Mouse (Mus musculus): ENCODE data around the gene Rap1gap. TPM values are rescaled to one million over a fixed set of nuclear protein-coding genes. Genes with fewer than 3 reads are reported as not detected.

The Rap1gap gene
- total RNA-seq (2021), result 10 to 100 TPM; 11.4 to 17.6 TPM

DNA sequence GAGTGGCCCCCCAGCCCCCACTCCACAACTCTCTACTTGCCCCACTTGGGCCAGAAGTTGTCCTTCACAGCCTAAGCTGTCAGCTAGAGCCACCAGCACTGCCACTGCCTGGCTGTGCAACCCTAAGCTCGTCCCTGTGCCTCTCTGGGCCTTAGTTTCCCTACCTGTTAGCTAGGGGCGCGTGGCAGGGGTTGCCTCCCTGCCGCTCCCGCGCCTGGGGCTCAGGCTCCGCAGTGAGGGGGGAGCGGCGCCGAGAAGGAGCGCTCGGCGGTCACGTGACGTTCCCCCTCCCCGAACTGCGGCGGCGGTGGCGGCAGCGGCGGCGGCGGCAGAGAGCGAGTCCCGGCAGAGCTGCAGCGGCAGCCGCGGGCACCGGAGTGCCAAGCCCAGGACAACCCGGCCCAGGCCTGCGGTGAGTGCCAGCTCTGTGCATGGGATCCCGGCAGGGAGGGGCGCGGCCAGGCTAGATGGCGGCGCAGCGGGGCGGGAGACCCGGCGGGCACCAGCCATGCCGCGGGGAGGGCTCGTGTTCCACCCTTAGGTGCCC lies at the start of gene Rap1gap:
Gene Rap1gap, plus strand, starts transcription at position 294 of the 547 bp plus-strand sequence.
- peak in 1 of 2 experiments; percentile 26 for DNase-seq
- intact Hi-C loops (cut with DNase I), result no loop called here

DNA sequence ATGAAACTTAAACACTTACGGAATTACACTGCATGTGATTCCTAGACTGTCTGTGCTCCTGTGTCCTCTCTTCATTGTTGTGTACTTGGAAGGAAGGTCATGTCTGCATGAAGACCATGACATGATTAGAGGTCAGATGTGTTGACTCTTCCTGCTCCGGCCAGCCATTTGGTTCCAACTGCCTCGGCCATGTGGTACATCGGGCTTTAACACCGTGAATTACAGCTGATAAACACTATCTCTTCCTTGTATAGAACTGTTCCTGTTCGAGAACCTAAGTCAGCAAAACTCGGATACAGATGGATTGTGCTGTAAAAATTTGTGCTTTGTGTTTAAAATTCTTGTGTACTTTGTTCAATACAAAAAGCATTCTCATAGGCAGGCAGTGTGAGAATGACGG lies 41.7 kb upstream of the Rap1gap start:
- DNase-seq, result no peak
- intact Hi-C loops (cut with DNase I), result no loop called here

DNA sequence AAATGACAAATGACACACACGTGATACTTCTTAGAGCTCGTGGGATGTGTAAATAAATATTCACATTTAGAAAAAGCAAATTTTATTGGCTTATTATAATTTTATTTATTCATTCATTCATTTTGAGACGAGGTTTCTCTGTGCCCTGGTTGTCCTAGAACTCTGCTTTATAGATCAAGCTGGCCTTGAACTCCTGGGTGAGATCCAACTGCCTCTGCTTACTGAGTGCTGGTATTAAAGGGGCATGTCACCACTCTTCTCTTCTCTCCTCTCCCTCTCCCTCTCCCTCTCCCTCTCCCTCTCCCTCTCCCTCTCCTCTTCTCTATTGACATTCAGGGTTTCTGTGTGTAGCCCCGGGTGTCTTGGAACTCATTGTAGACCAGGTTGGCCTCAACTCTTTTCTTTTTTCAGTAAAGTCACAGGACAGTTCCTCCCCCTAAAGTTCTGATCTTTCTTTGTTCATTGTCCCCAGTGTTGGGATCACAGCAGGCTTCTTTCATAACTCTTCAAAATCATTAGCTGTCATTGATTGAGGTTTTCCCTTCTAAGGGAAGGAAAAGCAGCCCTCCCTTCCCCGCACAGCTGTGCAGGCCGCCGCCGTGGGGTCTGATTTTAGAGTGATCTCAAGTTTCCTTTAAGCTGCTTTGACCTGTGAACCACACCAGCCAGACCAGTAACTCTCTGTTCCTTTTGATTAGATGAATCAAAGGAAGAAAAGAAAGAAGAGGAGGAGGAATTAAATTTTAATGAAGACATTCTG lies 36.9 kb upstream of the Rap1gap start:
- no peak for DNase-seq
- intact Hi-C loops (cut with DNase I), result no loop called here

DNA sequence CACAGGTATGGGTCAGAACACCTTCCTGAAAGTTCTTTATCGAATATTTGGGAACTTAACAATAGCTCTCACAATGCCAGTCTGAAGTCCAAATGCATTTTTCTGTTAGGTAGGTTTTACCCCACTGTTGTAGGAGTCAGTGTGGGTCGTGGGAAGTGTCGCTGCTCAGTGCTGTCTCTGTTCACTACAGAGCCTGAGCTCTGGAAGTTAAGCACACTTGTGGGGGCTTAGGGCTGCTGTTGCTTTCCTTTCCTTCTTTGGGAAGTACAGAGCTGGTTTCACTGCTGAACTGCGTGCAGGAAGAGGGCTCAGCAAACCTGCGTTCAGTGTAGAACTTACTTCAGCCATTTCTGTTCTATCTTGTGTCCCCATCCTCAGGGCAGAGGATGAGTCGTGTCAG lies 36.1 kb upstream of the Rap1gap start:
- DNase-seq, result no peak
- intact Hi-C loops (cut with DNase I), result no loop called here

DNA sequence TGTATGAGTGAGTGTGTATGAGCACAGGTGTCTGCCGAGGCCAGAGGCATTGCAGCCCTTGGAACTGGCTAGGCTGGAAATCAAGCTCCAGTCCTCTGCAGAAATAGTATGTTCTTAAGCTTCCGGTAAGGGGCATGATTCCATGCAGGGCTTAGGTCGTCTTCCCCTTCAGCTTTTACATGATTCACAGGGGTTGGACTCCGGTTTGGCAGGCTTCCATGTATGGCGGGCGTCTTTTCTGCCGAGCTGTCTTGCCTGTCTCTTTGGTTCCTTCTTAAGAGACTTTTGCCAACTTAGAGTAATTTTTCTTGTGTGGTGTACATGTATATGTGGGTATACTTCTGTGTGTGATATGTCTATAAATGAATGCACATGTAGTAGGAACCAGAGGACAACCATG lies 35.2 kb upstream of the Rap1gap start:
- peak in 1 of 2 experiments; percentile 11 for DNase-seq
- intact Hi-C loops (cut with DNase I), result no loop called here

DNA sequence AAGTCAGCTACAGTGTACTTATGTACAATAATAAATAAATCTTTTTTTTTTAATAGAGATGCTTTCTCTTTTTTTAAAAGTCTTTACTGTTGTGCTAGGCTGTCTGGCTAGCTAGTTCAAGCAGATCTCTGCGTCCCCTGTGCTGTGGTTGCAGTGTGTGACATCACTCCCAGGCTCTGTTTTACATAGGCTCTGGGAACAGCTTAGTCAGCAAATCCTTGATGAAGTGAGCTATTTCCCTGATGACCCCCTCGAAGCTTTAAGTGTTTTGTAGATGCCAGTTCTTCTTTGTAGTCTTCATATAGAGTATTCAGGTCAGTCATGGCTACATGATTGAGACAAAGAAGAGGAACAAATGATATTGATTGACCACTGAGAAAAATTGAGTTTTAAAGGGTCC lies 34.4 kb upstream of the Rap1gap start:
- no peak for DNase-seq

DNA sequence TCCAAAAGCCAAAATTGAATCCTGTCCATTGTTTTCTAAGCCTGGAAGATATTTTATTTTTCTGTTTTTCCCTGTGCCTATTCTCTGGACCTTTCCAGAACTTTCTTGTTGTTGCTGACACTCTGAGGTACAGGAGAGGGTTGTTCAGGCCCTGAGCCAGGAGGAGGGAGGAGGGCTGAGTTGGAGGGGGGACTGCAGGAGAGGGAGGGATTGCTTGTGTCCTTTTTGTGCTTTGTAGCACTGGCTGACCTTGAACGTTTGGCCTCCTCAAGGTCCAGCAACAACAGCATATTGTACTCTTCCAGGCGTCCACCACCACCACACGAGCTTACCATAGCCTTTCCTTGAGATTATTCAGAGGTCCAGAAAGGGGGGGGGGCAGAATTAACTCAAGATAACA lies 32.9 kb upstream of the Rap1gap start:
- DNase-seq, result no peak

More for the DNA sequence above, 34.4 kb upstream of the Rap1gap start:
- intact Hi-C loops (cut with DNase I), result no loop called here

DNA sequence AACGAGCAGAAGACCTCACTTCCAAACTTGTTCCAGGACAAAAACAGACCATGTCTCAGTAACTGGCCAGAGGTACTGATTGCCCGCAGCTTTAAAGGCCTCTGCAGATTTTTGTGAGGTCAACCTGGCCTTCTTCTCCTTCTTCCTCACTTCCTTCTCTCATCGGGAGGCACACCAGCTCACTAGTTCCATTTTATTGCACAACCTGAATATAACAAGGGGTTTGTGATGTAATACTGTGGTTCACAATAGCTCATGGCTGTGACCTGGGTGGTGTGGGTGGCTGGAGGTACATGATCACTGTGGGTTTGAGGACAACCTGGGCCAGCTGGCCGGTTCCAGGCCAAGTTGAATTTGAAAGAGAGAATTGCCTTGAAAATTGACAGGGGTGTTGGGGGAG lies 31.1 kb upstream of the Rap1gap start:
- intact Hi-C loops (cut with DNase I), result no loop called here
- DNase-seq, result no peak

More for the DNA sequence above, 32.9 kb upstream of the Rap1gap start:
- intact Hi-C loops (cut with DNase I), result no loop called here

DNA sequence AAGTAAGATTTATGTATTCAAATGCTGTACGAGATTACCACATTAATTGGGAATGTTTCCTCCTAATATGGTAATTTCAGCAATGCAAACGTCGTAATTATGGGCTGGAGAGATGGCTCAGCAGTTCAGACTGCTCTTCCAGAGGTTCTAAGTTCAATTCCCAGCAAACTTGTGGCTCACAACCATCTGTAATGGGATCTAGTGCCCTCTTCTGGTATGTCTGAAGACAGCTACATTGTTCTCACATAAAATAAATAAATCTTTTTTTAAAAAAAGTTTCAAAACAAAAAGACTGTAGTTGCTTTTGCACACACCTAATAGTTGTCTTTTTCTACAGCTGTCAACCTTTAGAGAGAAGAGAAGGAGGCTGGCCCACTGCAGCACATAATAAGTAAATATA lies 27.9 kb upstream of the Rap1gap start:
- no peak for DNase-seq
- intact Hi-C loops (cut with DNase I), result no loop called here

DNA sequence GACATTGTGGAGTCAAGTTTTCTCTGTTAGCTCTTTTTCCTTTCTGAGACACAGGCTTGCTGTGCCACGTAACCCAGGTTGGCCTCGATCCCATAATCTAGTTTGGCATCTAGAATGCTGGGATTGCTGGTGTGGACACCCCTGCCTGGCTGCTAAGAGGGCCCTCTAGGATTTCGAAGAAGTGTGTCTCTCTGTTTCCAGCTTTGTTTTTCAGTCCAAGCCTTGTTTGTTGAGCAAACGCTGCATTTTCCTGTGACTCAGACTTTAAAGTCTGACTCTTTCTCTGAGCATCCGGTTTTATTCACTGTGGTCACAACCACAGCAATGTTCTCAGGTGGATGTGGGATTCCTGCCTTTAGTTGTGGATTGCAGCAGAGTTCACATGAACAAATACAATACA lies 23.0 kb upstream of the Rap1gap start:
- DNase-seq, result no peak
- intact Hi-C loops (cut with DNase I), result no loop called here

DNA sequence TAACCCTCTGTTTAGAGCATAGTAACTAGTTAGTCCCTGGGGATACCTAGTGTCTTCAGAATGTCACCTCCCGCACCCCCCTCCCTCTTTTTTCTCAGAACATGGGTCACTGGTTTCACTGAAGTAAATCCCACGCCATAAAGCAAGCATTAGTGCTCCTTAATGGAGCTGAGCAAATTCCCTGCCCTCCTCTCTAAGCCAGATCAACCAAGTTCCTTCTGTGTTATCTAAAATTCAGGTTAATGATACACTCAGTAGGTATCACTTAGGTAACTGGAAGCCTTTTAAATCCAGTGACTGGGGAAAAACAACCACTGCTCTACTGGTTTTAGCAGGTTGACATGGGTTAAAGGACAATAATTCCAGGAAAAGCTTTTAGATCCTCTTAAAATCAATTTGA lies 22.4 kb upstream of the Rap1gap start:
- intact Hi-C loops (cut with DNase I), result no loop called here
- DNase-seq, result no peak

DNA sequence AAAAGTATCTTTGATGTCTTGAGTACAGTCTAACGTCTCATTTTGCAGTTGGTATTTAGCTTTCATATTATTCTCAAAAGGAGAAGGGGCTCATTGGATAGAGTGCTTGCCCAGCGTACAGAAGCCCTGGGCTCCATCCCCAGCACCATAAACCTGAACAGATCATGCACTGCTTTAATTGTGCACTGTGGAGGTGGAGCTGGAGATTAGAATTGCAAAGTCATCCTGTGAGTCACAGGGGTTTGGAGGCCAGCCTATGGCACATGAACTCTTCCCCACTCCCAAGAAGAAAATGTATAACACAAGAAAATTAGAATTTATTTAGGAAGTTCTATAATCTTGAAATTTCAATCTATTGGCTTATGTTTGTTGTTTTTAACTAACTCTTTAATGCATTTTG lies 21.1 kb upstream of the Rap1gap start:
- no peak for DNase-seq
- intact Hi-C loops (cut with DNase I), result no loop called here

DNA sequence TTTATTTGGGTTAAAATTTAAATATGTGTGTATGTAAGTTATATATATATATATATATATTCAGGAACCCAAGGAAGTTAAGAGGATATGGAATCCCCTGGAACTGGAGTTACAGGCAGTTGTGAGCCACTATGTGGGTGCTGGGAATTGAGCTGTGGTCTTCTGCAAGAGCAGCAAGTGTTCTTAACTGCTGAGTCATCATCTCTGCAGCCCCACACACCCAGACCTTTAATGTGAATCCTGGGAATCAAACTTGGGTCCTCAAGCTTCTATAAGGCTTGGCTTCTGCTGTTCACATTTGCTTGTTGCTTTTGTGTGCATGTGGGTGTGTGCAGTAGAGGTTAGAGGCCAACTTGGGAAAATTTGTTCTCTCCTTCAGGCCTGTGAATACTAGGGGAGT lies 18.3 kb upstream of the Rap1gap start:
- DNase-seq, result no peak
- intact Hi-C loops (cut with DNase I), result no loop called here

DNA sequence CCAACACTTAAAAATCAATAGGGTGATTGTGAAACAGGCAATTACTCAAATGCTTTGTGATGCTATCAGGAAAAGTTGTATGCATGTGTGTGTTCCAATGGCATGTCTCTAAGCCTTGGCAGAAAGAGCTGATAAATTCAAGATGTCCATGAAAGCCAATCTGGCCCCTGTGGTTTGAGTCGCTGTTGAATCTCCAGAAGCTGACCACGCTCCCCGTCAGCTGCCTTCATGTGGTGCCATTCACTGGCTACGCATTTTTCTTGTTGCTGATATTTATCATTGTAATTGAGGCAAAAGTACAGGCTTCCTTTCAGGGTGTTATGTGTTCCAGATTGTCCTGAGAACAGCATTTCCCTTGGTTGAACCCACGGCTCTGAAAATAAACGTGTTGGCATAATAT lies 16.9 kb upstream of the Rap1gap start:
- no peak for DNase-seq
- intact Hi-C loops (cut with DNase I), result no loop called here

DNA sequence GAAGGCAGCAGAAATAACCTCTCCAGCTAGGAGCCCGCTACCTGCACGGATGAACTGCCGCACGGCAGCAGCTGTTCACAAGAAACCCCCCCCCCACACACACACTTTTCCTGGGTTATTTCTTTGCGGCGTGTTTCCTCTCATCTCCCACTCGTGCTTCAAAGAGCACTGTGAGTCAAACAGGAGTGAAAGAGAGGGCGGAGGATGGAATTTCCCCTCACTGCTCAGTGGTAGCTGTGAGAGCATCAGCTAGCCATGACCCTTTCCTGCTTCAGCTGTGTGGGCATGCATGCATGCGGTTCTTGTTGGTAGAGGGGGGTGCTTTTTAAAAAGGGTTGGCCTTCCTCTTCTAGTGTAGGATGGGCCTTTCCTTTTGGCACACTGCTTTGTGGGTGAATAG lies 16.3 kb upstream of the Rap1gap start:
- intact Hi-C loops (cut with DNase I), result no loop called here
- no peak for DNase-seq

DNA sequence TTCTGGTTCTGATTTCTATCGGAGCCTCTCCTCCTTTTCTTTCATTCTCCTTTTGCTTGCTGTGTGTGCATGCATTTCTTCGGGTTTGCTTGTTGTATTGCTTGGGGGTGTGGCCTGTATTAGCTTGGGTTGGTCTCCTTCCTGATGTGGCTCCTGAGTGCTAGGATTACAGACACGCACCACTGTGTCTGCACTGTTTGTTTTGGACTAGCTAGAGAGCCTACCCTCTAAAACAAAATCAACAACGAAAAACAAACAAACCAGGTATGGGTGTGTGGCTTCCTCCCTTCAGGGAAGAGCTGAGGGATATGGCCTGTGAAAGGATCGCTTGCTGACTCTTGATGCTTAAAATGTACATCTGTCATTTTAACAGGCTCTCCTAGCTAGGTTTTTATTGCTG lies 13.6 kb upstream of the Rap1gap start:
- intact Hi-C loops (cut with DNase I), result no loop called here
- DNase-seq, result no peak

DNA sequence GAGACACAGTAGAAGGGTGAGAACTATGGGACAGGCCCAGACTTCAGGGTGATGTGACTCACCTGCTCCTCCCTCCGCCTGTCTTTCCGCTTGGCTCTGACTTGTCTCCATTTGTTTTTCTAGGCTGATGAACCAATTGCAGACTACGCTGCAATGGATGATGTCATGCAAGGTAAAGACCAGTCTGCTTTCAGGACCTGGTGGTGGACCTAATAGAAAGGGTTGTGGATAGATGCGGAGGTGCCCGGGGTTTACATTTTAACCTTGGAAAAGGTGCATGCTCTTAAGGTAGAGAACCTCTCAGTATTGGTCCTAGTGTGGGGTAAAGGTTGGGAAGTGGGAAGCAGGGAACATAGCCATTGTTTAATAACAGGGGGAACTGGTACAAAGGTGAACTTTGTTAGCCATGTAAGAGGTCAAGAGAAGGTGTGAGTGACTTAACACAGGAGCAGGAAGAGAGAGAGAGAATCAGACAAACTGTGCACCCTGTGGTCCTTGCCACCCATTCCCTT lies 11.6 kb upstream of the Rap1gap start:
- intact Hi-C loops (cut with DNase I), result no loop called here
- no peak for DNase-seq

DNA sequence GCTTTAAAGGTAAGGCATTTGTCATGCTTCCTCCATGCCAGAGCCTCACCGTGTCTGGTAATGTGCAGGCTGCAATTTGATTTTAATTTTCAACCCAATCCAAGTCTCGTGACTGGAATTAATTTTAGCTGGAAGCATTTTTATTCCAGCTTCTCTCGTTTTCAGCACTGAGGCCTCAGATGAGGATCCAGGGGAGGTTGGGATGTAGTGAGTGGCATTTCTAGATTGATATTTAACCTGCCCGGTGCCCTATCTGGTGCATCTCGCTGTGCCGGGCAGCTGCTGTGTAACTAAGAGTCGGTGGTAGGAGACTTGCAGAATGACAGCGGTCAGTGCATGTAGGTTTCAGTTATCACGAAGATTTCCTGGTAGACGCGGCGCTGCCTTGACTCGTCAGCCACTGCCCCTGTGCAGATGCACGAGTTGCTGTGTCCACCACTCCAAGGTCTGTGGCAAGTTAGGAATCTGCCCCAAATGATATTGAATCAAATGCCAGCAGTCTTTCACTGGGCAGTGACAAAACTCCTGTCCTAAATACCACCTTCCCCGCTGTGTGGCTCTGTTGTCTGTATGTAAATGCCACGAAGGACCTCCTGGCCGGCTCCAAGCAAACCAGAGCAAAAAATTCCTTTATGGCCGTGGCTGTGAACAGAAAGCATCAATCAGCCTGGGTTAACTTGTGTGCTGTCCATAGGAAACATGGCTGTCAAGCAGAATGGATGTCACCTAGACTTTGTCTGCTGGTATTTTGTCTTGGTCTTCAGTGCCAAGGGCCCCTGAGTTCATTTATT lies 9.1 kb upstream of the Rap1gap start:
- no peak for DNase-seq
- intact Hi-C loops (cut with DNase I), result no loop called here

DNA sequence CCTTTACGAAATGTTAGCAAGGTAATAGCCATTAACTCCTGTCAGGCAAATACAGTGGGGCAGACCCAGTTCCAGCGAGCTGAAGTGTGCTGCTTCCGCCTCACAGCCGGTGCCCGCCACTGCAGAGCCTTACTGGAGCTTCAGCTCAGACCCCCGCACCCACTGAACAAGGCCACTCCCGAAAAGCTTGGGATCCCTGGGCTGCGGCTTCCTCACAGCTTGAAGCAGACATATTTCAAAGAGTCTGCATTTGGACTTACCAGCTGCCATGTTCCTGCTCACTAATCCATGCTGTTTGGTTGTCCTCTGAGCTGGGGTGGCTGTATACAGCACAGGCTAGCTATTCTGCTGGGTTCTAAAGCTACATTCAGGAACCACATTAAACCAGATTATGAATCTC lies 6.9 kb upstream of the Rap1gap start:
- DNase-seq, result no peak
- intact Hi-C loops (cut with DNase I), result no loop called here

DNA sequence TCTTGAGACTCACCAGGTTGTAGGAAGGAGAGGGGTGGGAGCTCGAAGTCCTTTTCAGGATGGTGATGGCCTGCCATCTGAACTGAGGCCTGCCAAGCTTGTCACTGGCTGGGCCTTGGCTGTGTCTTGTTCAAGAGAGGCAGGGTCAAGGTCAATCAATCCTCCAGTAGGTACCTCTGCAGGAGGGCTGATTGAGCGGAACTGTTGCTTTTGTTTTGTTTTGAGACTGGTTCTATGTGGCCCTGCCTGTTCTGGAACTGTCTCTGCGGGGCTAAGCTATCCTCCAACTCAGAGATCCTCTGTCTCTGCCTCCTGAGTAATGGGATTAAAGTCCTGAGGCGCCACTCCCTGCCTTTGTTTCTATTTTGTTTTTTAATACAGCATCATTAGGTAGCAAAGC lies 5.0 kb upstream of the Rap1gap start:
- intact Hi-C loops (cut with DNase I), result no loop called here
- DNase-seq, result no peak

DNA sequence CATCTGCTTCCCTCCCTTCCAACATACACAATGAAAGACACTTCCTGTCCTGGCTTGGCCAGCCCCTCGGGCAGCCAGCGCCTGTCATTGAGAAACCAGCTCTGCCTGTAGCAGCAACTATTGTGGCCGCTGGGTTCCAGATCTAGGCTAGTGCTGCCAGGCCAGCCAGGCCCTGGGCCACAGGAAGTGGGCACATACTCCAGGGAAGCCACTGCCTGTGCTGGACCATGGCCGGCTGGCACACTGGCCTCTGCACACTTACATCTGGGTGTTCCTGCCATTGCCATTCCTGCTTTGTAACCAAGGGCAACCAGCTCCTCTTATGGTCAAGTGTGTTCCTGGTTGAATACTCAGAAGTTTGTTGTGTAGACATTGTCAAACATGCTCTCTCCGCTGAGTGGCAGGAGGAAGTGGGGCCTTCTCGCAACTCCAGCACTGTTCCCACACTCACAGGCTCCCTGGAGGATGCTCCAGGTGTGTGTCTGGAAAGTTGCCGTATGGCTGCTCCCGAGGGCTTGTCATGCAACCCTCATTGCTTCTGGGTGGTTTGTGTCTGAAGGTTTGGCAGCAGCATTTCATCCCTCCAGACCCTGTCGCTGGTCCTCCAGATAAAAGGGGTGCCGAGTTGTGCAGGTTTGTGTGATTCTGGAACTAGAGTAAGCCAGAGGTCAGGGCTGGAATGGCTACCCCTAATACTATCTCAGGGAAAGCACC lies 4.0 kb upstream of the Rap1gap start:
- DNase-seq, result no peak
- intact Hi-C loops (cut with DNase I), result no loop called here

Data from heart, postnatal 36 days (tissue).